Comparison of ENCODE assay signal across 16 mouse cellular contexts in the genomic region with DNA sequence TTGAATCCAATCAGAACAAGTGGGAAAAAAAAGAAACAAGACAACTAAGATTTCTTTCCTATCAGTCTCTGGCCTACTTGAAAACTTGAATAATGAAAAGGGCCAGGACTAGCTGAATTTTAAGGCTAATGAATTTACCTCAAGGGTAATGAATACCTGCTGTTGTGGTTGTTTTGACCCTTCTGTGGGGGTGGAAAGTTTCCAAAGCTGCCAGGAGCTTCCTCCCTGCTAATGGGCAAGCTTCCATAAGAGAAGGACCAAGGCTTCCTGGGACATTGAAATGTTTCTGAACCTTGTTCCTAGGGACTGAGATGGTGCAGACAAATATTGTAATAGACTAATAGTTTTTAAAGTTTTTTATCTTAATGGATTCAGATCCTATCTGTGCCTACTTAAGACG. TPM values are rescaled to one million over a fixed set of nuclear protein-coding genes. Genes with fewer than 3 reads are reported as not detected.
DNase-seq lines count a peak whose midpoint lies in the region.
"Had no signal": no experiment of that assay in that cellular context is flagged by ENCODE, and none has a peak within 500 bp of the region (broad histone marks: within the 10 kb centered on the region; RNA-seq: fewer than 3 reads in every experiment).

No protein-coding gene starts in this region.

- peak; percentile 75 for DNase-seq in brain, adult 2 months (ENCODE audit: low read depth, low spot score)
- DNase-seq in cerebellum, adult 18-20 months = peak; percentile 17 to 27
- DNase-seq in cerebellum, adult 9-11 months = peak; percentile 43
- DNase-seq in embryo, embryonic 10.5 days (ENCODE audit: low spot score) = no peak
- no peak for DNase-seq in gastrocnemius, postnatal 10 days
- DNase-seq in ovary, postnatal 36 days (ENCODE audit: low spot score) = no peak
- DNase-seq: adrenal gland, adult 2 months; adrenal gland, postnatal 14 days; forebrain, postnatal 0 days; gastrocnemius, postnatal 14 days; heart, adult 18-20 months; heart, postnatal 10 days; heart, postnatal 36 days; kidney, adult 11 months; kidney, adult 8-10 months had no signal

RNA-seq across cellular contexts. Expression of a gene that starts 6.9 kb away (rescaled TPM):
- under 1 TPM; 0.32 to 0.35 TPM for total RNA-seq in gastrocnemius, postnatal 10 days (2021)
- total RNA-seq: heart, postnatal 10 days; heart, postnatal 36 days; MEL had no signal

Comparison
In these comparisons a context has a peak if more than half of its experiments do, and no peak if none do; other contexts are left out.
1. DNase-seq: peak in brain, adult 2 months (single experiment), cerebellum, adult 18-20 months (2 of 2) and cerebellum, adult 9-11 months (single experiment); none in embryo, embryonic 10.5 days (single experiment), gastrocnemius, postnatal 10 days (single experiment) and ovary, postnatal 36 days (single experiment).